In the genomic region with DNA sequence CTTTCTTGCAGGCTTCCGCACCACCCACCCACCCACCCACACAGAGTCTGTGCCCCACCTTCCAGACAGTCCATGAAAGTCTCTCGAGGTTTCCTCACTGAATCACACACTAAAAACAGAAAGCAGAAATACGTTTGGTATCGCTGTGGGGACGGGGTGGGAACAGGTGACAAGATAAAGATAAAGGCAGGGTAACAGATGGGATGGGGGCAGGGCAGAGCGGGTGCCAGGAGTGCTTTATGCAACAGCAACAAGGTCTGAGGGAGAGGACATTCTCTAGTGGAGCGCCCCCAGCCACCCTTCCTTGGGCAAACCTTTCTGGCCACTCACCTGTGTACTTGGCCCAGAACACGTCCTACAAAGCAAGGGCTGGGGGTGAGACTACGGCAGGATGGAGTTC, we compare ENCODE assay signal across 15 mouse cellular contexts. TPM values are rescaled to one million over a fixed set of nuclear protein-coding genes. Genes with fewer than 3 reads are reported as not detected.
DNase-seq lines count a peak whose midpoint lies in the region; ATAC-seq lines count a peak whose summit lies in the region.
"Had no signal": no experiment of that assay in that cellular context is flagged by ENCODE, and none has a peak within 500 bp of the region (broad histone marks: within the 10 kb centered on the region; RNA-seq: fewer than 3 reads in every experiment).

No protein-coding gene starts in this region.

- peak; percentile 55 for ATAC-seq in frontal cortex, adult (ENCODE audit: low TSS enrichment)
- ATAC-seq in liver, embryonic 13.5 days (ENCODE audit: low read depth) = peak; percentile 70
- no peak for ATAC-seq in neural tube, embryonic 15.5 days (ENCODE audit: low FRiP score)

- peaks cover 2% of the 10 kb centered on the region; the same call in 1 of the 2 replicates for H3K36me3 ChIP-seq in liver, embryonic 13.5 days
- H3K36me3 ChIP-seq in neural tube, embryonic 15.5 days = no peaks in the 10 kb centered on the region
- H3K36me3 ChIP-seq: embryonic facial prominence, embryonic 12.5 days; heart, embryonic 10.5 days; hindbrain, embryonic 15.5 days had no signal

- peak overlapping the region; percentile 74 for H3K27ac ChIP-seq in liver, embryonic 13.5 days
- no peak overlapping the region for H3K27ac ChIP-seq in neural tube, embryonic 15.5 days (replicated peaks)
- H3K27ac ChIP-seq: embryonic facial prominence, embryonic 12.5 days; hindbrain, embryonic 15.5 days had no signal

- WGBS in liver, embryonic 13.5 days (ENCODE audit: insufficient replicate concordance) = 27% methylated on average over 9 of the region's 9 CpGs
- 83% methylated on average over 9 of the region's 9 CpGs for WGBS in neural tube, embryonic 15.5 days

- no peaks in the 10 kb centered on the region for H3K27me3 ChIP-seq in liver, embryonic 13.5 days
- no peaks in the 10 kb centered on the region for H3K27me3 ChIP-seq in neural tube, embryonic 15.5 days (replicated peaks)
- H3K27me3 ChIP-seq: embryonic facial prominence, embryonic 12.5 days; hindbrain, embryonic 15.5 days had no signal

- H3K4me3 ChIP-seq in liver, embryonic 13.5 days (replicated peaks) = peak overlapping the region; percentile 49
- H3K4me3 ChIP-seq in neural tube, embryonic 15.5 days (replicated peaks) = no peak overlapping the region
- H3K4me3 ChIP-seq: embryonic facial prominence, embryonic 12.5 days; heart, embryonic 10.5 days; hindbrain, embryonic 15.5 days had no signal

- H3K9me3 ChIP-seq in liver, embryonic 13.5 days (replicated peaks) = no peaks in the 10 kb centered on the region
- no peaks in the 10 kb centered on the region for H3K9me3 ChIP-seq in neural tube, embryonic 15.5 days (replicated peaks)
- H3K9me3 ChIP-seq: embryonic facial prominence, embryonic 12.5 days; heart, embryonic 10.5 days; hindbrain, embryonic 15.5 days had no signal

- DNase-seq in frontal cortex, postnatal 25 days (ENCODE audit: low spot score in 2 of 2) = no peak
- peak; percentile 51 for DNase-seq in cerebellum, adult 9-11 months
- peak; percentile 66 for DNase-seq in liver, embryonic 13.5 days
- DNase-seq in thymus, postnatal 25 days = peak; percentile 61
- no peak for DNase-seq in B cell, adult 2 months
- no peak for DNase-seq in urinary bladder, postnatal 4 days (ENCODE audit: low spot score in 2 of 2)
- DNase-seq: kidney, postnatal 36 days; lung, embryonic 14.5 days; midbrain, embryonic 14.5 days; right cerebral cortex, postnatal 25 days had no signal

- peak overlapping the region; percentile 67 for H3K9ac ChIP-seq in liver, embryonic 13.5 days
- H3K9ac ChIP-seq in neural tube, embryonic 15.5 days (replicated peaks) = no peak overlapping the region
- H3K9ac ChIP-seq: embryonic facial prominence, embryonic 12.5 days; hindbrain, embryonic 15.5 days; lung, embryonic 14.5 days had no signal

- peaks cover 55% of the 10 kb centered on the region for H3K4me1 ChIP-seq in liver, embryonic 13.5 days (replicated peaks)
- no peaks in the 10 kb centered on the region for H3K4me1 ChIP-seq in neural tube, embryonic 15.5 days
- H3K4me1 ChIP-seq: embryonic facial prominence, embryonic 12.5 days; hindbrain, embryonic 15.5 days had no signal

- H3K4me2 ChIP-seq in liver, embryonic 13.5 days = peak overlapping the region; percentile 56
- no peak overlapping the region for H3K4me2 ChIP-seq in neural tube, embryonic 15.5 days
- H3K4me2 ChIP-seq: embryonic facial prominence, embryonic 12.5 days; hindbrain, embryonic 15.5 days; lung, embryonic 14.5 days had no signal

RNA-seq across cellular contexts. Expression of gene F2, which starts 1.4 kb away (rescaled TPM):
- polyA plus RNA-seq in liver, embryonic 13.5 days (2015; fragmentation: Nextera tagmentation; extraction: Ambion mirVana) = 135 and 155 TPM in 2 replicates
- polyA plus RNA-seq in neural tube, embryonic 15.5 days (2015; fragmentation: Nextera tagmentation; extraction: Ambion mirVana) = 0.51 and 0.66 TPM in 2 replicates

RNA-seq across cellular contexts. Expression of gene Zfp408, which starts 14.8 kb away (rescaled TPM):
- 2.1 and 2.5 TPM in 2 replicates for polyA plus RNA-seq in liver, embryonic 13.5 days (2015; fragmentation: Nextera tagmentation; extraction: Ambion mirVana)
- polyA plus RNA-seq in neural tube, embryonic 15.5 days (2015; fragmentation: Nextera tagmentation; extraction: Ambion mirVana) = 10.9 and 12.9 TPM in 2 replicates

RNA-seq across cellular contexts. Expression of gene Arhgap1, which starts 14.8 kb away (rescaled TPM):
- 42.3 and 50.5 TPM in 2 replicates for polyA plus RNA-seq in liver, embryonic 13.5 days (2015; fragmentation: Nextera tagmentation; extraction: Ambion mirVana)
- polyA plus RNA-seq in neural tube, embryonic 15.5 days (2015; fragmentation: Nextera tagmentation; extraction: Ambion mirVana) = 86.2 and 99.9 TPM in 2 replicates

Comparison
In these comparisons a context has a peak if more than half of its experiments do, and no peak if none do; other contexts are left out.
1. DNase-seq: peak in cerebellum, adult 9-11 months (single experiment), liver, embryonic 13.5 days (single experiment) and thymus, postnatal 25 days (single experiment); none in frontal cortex, postnatal 25 days (0 of 2), B cell, adult 2 months (0 of 2) and urinary bladder, postnatal 4 days (0 of 2).
2. RNA of gene F2, which starts 1.4 kb away (polyA plus RNA-seq): 135 to 155 TPM in liver, embryonic 13.5 days; 0.51 to 0.66 TPM in neural tube, embryonic 15.5 days; every median in the first group is over 10 times any median in the second.